Mouse (Mus musculus): ENCODE data around the gene S100a9. TPM values are rescaled to one million over a fixed set of nuclear protein-coding genes. Genes with fewer than 3 reads are reported as not detected.

Gene S100a9
- polyA plus RNA-seq (2015; fragmentation: Nextera tagmentation; extraction: Ambion mirVana): 8.7 and 17.2 TPM in 2 replicates

GRCm38 (mm10) chr3:90695613-90696012, at the start of gene S100a9:
Gene S100a9 (minus strand): TSS chr3:90695721.

GRCm38 (mm10) chr3:90726606-90727005, 31.1 kb upstream of the S100a9 start, which contains the start of gene Pglyrp4:
Gene Pglyrp4 (plus strand): TSS chr3:90726906.

DNA sequence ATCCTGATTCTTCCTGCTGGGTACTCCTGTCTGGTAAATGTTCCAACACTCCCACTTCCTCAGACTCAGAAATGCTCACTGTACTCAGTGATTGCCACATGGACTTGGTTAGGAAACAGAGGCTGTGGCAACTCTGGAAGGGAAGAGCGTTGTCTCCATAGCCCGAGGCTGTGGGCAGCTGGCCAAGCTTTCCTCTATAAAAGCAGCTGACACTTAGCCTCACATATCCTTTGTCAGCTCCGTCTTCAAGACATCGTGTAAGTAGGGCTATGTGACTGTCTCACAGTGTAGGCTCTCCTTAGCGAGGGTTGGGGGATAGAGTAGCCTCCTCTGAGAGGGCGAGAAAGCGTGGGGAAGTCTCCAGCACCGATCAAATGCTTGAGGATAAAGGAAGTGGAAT, 26.7 kb downstream of the S100a9 start, which contains the start of gene S100a8:
S100a8 (plus strand) TSS at position 133 of the 400 bp plus-strand sequence.

GRCm38 (mm10) chr3:90653717-90654116, 41.8 kb downstream of the S100a9 start, which contains the start of gene S100a7a:
Gene S100a7a (plus strand): TSS chr3:90654017.

Other genes starting within 250 kb of the S100a9 start
- gene Npr1, start 229.9 kb downstream of the S100a9 start, polyA plus RNA-seq (2015; fragmentation: Nextera tagmentation; extraction: Ambion mirVana): 7.6 and 8.8 TPM in 2 replicates
- 58.2 and 62.9 TPM in 2 replicates for gene Ilf2, start 219.6 kb downstream of the S100a9 start, polyA plus RNA-seq (2015; fragmentation: Nextera tagmentation; extraction: Ambion mirVana)
- gene Snapin, start 204.7 kb downstream of the S100a9 start, polyA plus RNA-seq (2015; fragmentation: Nextera tagmentation; extraction: Ambion mirVana): 118 and 120 TPM in 2 replicates
- gene Chtop, start 186.2 kb downstream of the S100a9 start, polyA plus RNA-seq (2015; fragmentation: Nextera tagmentation; extraction: Ambion mirVana): 66.7 and 74.5 TPM in 2 replicates
- gene S100a1, start 181.3 kb downstream of the S100a9 start, polyA plus RNA-seq (2015; fragmentation: Nextera tagmentation; extraction: Ambion mirVana): 49.4 and 84.8 TPM in 2 replicates
- gene S100a13, start 181.3 kb downstream of the S100a9 start, polyA plus RNA-seq (2015; fragmentation: Nextera tagmentation; extraction: Ambion mirVana): 55.8 and 71.4 TPM in 2 replicates
- gene S100a14, start 168.9 kb downstream of the S100a9 start, polyA plus RNA-seq (2015; fragmentation: Nextera tagmentation; extraction: Ambion mirVana): 4.5 TPM in 1 of 2 replicates, not detected in the other
- gene S100a16, start 158.5 kb downstream of the S100a9 start, polyA plus RNA-seq (2015; fragmentation: Nextera tagmentation; extraction: Ambion mirVana): 130 and 181 TPM in 2 replicates
- 1.2 TPM in 2 replicates for gene S100a3, start 135.1 kb downstream of the S100a9 start, polyA plus RNA-seq (2015; fragmentation: Nextera tagmentation; extraction: Ambion mirVana)
- not detected in 2 replicates for gene S100a2, start 105.5 kb downstream of the S100a9 start, polyA plus RNA-seq (2015; fragmentation: Nextera tagmentation; extraction: Ambion mirVana)
- gene Gm42674, start 93.8 kb downstream of the S100a9 start, polyA plus RNA-seq (2015; fragmentation: Nextera tagmentation; extraction: Ambion mirVana): not detected in 2 replicates
- 14.1 and 14.6 TPM in 2 replicates for gene S100a4, start 92.0 kb downstream of the S100a9 start, polyA plus RNA-seq (2015; fragmentation: Nextera tagmentation; extraction: Ambion mirVana)
- gene S100a5, start 87.2 kb downstream of the S100a9 start, polyA plus RNA-seq (2015; fragmentation: Nextera tagmentation; extraction: Ambion mirVana): not detected in 2 replicates
- 205 and 259 TPM in 2 replicates for gene S100a6, start 82.8 kb downstream of the S100a9 start, polyA plus RNA-seq (2015; fragmentation: Nextera tagmentation; extraction: Ambion mirVana)
- gene S100a7a, start 41.7 kb downstream of the S100a9 start, polyA plus RNA-seq (2015; fragmentation: Nextera tagmentation; extraction: Ambion mirVana): not detected in 2 replicates
- 18.5 and 28.7 TPM in 2 replicates for gene S100a8, start 26.7 kb downstream of the S100a9 start, polyA plus RNA-seq (2015; fragmentation: Nextera tagmentation; extraction: Ambion mirVana)
- gene Pglyrp4, start 31.2 kb upstream of the S100a9 start, polyA plus RNA-seq (2015; fragmentation: Nextera tagmentation; extraction: Ambion mirVana): 0.15 TPM in 1 of 2 replicates, not detected in the other
- gene Gm5849, start 82.2 kb upstream of the S100a9 start, polyA plus RNA-seq (2015; fragmentation: Nextera tagmentation; extraction: Ambion mirVana): not detected in 2 replicates

All from skeletal muscle tissue, postnatal 0 days (tissue).